Mouse (Mus musculus): ENCODE measurements around the gene Ets1. TPM values are rescaled to one million over a fixed set of nuclear protein-coding genes. Genes with fewer than 3 reads are reported as not detected.

Ets1 gene
- polyA plus RNA-seq, 1 experiment from 2014 or later: 14.5 TPM

DNA sequence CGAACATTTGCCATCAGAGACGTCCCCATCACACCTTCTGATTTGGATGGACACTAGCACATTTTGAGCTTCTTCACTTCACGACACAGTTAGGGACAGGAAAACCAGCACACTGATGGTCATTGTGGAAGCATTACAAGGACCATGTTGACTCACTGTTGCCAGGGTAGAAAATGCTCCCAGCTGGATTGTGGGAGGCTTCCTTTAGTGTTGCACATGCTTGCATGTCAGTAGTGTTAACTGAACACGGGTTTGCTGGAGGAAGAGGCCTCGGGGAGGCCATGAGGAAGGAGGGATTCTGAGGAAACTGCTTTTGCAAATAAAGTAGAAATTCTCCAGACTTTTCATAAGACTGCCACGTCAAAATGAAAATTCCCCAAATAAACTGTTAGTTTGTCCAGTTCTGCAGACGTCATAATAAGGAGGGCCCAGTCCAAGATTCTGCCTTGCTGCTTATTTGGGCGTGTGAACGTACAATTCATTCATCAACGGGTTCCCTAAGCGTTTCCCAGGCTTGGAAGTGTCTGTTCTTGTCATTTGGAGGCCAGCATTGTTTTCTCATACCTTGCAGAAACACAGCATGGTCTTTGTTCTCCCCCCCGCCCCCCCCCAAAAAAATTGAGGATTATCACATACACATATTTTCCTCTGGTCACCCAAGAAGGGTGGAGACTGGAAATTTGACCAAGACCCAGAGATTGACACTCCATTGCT lies 58.2 kb downstream of the Ets1 start:
- Histone ChIP-seq H3K36me3 (ENCODE audit: control insufficient read depth, insufficient read depth, low read length) (no peaks in the 10 kb centered on the region), H3K4me1 (ENCODE audit: control insufficient read depth, insufficient read depth, low read length) (peaks cover 3% of the 10 kb centered on the region; the same call in 1 of the 2 replicates), H3K27ac (ENCODE audit: low read depth, low read length) (no peak overlapping the region), H3K4me2 (ENCODE audit: low read length) (no peak overlapping the region), H3K9me3 (replicated peaks; ENCODE audit: control insufficient read depth, low read length) (no peaks in the 10 kb centered on the region), H3K9ac (ENCODE audit: low read length) (no peak overlapping the region), H3K4me3 (ENCODE audit: low read depth, low read length) (no peak overlapping the region), H3K27me3 (replicated peaks; ENCODE audit: control insufficient read depth, insufficient read depth, low read length) (peaks cover 65% of the 10 kb centered on the region)
- ATAC-seq: no peak
- no peak for DNase-seq (ENCODE audit: low spot score)
- WGBS: 67% methylated on average over 12 of the region's 12 CpGs

DNA sequence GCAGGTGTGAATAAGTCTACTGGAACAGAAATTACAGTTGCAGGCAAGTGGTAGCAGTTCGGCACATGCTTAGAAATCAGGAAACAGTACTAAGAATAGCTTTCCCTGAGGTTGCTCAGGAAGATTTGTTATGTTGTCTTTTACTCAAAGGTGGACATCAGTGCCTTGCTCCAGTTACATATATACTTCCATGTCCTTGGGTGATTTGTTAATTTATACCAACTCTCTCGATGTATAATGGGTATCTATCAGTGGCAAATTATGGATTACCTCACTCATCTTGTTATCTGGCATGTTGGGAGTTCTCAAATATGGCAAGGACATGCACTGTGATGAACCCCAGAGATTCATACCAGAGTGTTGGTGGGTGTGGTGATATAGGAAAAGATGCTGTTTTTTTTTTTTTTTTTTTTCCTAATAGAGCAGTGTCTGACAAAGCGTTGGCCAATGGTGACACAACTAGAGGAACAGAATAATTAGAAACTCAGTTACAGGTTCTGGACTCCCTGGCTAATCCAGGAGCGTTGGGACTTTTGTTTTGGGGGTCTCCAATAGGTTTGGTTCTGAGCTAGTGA lies 59.0 kb downstream of the Ets1 start:
- peaks cover 3% of the 10 kb centered on the region; the same call in 1 of the 2 replicates for H3K4me1 ChIP-seq (ENCODE audit: control insufficient read depth, insufficient read depth, low read length)
- DNase-seq (ENCODE audit: low spot score): no peak
- peaks cover 58% of the 10 kb centered on the region for H3K27me3 ChIP-seq (replicated peaks; ENCODE audit: control insufficient read depth, insufficient read depth, low read length)
- WGBS: 54% methylated on average over 4 of the region's 4 CpGs
- H3K27ac ChIP-seq (ENCODE audit: low read depth, low read length): no peak overlapping the region
- peak overlapping the region; percentile 50 for H3K4me3 ChIP-seq (ENCODE audit: low read depth, low read length)
- H3K4me2 ChIP-seq (ENCODE audit: low read length): peak overlapping the region; percentile 72
- ATAC-seq: no peak
- H3K36me3 ChIP-seq (ENCODE audit: control insufficient read depth, insufficient read depth, low read length): no peaks in the 10 kb centered on the region
- peak overlapping the region; percentile 58; the same call in 1 of the 2 replicates for H3K9ac ChIP-seq (ENCODE audit: low read length)
- no peaks in the 10 kb centered on the region for H3K9me3 ChIP-seq (replicated peaks; ENCODE audit: control insufficient read depth, low read length)

DNA sequence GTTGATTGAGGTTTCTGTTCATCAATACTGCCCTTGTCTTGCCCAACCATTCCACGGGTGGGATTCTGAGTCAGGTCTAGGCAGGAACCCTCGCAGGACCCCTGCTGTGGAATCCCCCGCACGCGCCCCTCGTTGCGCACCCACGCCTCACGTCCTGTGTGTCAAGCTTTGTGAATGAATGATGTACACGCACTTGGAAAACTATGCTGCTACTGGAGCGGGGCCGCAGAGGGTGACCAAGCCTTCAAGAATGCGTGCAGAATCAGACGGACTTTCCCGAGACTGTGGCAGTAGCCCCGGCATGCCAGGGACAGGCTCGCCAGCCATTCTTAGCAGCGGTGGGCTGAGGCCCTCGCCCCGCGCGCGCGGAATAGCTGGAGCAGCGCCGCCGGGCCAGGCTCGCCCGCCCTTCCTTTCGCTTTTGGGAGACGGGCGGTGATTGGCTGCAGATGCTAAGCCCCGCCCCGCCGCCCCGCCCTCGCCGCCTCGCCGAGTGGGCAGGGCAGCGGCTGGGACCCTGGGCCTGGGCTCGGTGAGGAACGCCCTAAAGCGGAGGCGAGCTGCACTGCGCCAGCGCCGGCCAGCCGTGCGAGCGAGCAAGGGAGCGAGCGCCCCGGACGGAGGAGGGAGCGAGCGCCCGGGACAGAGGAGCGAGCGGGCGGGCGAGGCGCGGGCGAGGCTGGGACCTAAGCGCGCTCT lies 59.6 kb downstream of the Ets1 start:
- Histone ChIP-seq H3K9ac (ENCODE audit: low read length) (peak overlapping the region; percentile 58), H3K27me3 (replicated peaks; ENCODE audit: control insufficient read depth, insufficient read depth, low read length) (peaks cover 54% of the 10 kb centered on the region), H3K4me1 (ENCODE audit: control insufficient read depth, insufficient read depth, low read length) (peaks cover 3% of the 10 kb centered on the region; the same call in 1 of the 2 replicates), H3K4me2 (ENCODE audit: low read length) (peak overlapping the region; percentile 72), H3K4me3 (ENCODE audit: low read depth, low read length) (peak overlapping the region; percentile 50), H3K36me3 (ENCODE audit: control insufficient read depth, insufficient read depth, low read length) (no peaks in the 10 kb centered on the region), H3K9me3 (replicated peaks; ENCODE audit: control insufficient read depth, low read length) (no peaks in the 10 kb centered on the region), H3K27ac (ENCODE audit: low read depth, low read length) (peak overlapping the region; percentile 23; the same call in 1 of the 2 replicates)
- DNase-seq (ENCODE audit: low spot score): peak; percentile 89
- ATAC-seq: peak; percentile 96
- whole genome bisulfite sequencing: under 1% methylated on average over 67 of the region's 67 CpGs

DNA sequence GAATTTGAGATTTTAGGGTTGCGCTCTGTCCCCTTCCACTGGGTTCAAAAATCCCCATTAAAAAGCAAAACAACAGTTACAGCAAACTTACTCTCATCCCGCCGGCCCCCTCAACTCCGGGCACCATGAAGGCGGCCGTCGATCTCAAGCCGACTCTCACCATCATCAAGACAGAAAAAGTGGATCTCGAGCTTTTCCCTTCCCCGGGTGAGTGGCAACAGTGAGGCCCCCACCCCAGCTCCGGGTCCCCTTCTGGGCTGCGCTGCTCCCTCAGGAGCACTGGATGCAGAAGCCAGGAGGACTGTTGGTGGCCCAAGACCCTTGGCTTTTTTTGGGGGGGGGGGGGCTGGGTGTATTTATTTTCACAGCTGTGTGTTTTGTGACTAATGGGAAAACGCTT lies 60.2 kb downstream of the Ets1 start:
- peak; percentile 46 for ATAC-seq

DNA sequence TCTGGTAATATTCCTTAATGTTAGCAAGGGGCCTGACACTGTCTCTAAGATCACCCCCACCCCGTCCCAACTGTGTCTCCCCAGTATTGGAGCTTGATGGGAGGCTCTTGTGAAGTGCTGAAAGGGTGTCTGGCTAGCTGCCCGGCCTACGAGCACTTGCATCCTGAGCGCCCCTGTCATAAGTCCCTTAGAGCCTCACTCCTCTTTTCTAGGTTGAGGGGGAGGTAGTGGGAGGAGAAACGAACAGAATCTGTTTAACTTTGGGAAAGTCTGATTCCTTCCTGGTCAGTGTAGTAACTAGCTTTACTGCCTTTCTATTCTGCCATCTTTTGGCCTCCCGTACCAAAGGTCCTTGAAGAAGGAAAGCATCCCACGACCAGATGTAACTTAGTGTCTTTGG lies 60.7 kb downstream of the Ets1 start:
- H3K27me3 ChIP-seq (replicated peaks; ENCODE audit: control insufficient read depth, insufficient read depth, low read length): peaks cover 47% of the 10 kb centered on the region

More for the DNA sequence above, 60.2 kb downstream of the Ets1 start:
- 2% methylated on average over 13 of the region's 13 CpGs for WGBS
- Histone ChIP-seq H3K4me3 (ENCODE audit: low read depth, low read length) (peak overlapping the region; percentile 50), H3K4me1 (ENCODE audit: control insufficient read depth, insufficient read depth, low read length) (peaks cover 3% of the 10 kb centered on the region; the same call in 1 of the 2 replicates), H3K9me3 (replicated peaks; ENCODE audit: control insufficient read depth, low read length) (no peaks in the 10 kb centered on the region), H3K27ac (ENCODE audit: low read depth, low read length) (peak overlapping the region; percentile 23; the same call in 1 of the 2 replicates), H3K27me3 (replicated peaks; ENCODE audit: control insufficient read depth, insufficient read depth, low read length) (peaks cover 52% of the 10 kb centered on the region), H3K9ac (ENCODE audit: low read length) (peak overlapping the region; percentile 58), H3K36me3 (ENCODE audit: control insufficient read depth, insufficient read depth, low read length) (no peaks in the 10 kb centered on the region), H3K4me2 (ENCODE audit: low read length) (peak overlapping the region; percentile 72)
- DNase-seq (ENCODE audit: low spot score): no peak

DNA sequence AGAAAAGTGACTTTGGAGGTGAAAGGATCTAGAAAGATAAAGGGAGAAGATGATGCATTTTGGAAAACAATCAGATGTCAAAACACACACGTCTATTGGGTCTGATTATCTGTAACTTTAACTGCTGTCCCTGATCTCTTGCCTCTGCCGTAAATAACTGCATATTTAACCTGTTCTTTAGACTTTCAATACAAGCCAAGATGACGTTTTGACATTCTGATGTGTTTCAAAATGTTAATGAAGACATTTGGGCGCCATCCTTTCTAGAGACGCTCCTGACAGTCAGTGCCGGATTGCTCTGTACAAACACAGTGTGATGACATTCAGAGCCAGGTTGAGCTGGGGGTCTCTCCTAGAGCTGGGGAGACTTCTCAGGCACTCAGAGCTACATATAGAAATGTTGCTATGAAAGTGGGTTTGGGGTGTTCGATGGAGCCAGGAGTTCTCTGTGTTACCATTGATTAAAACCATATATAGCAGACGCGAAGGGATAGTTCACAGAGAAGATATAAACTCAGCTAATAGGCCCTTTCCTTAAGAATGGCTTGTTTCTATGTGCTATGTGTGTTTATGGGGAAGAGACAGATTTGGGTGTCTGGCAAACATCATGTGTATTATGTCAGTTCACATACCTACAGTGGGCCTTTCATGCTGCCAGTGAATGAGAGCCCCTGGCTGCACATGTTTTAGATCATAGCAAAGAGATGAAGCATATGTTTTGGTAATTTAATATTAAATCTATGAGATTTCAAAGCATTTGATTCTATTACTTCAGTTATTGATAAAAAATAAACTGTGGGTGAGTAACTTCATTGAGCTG lies 61.5 kb downstream of the Ets1 start:
- WGBS: 73% methylated on average over 9 of the region's 9 CpGs
- no peaks in the 10 kb centered on the region for H3K36me3 ChIP-seq (ENCODE audit: control insufficient read depth, insufficient read depth, low read length)
- H3K27me3 ChIP-seq (replicated peaks; ENCODE audit: control insufficient read depth, insufficient read depth, low read length): peaks cover 41% of the 10 kb centered on the region
- DNase-seq (ENCODE audit: low spot score): no peak
- no peak overlapping the region for H3K27ac ChIP-seq (ENCODE audit: low read depth, low read length)
- no peak for ATAC-seq
- H3K9ac ChIP-seq (ENCODE audit: low read length): no peak overlapping the region
- no peaks in the 10 kb centered on the region for H3K9me3 ChIP-seq (replicated peaks; ENCODE audit: control insufficient read depth, low read length)
- peak overlapping the region; percentile 72; the same call in 1 of the 2 replicates for H3K4me2 ChIP-seq (ENCODE audit: low read length)
- H3K4me1 ChIP-seq (ENCODE audit: control insufficient read depth, insufficient read depth, low read length): peaks cover 3% of the 10 kb centered on the region; the same call in 1 of the 2 replicates
- no peak overlapping the region; the same call in 1 of the 2 replicates for H3K4me3 ChIP-seq (ENCODE audit: low read depth, low read length)

More for the DNA sequence above, 60.7 kb downstream of the Ets1 start:
- ATAC-seq (0 out of 2 replicates have a peak, but pooled peaks have one; percentile 19), DNase-seq (ENCODE audit: low spot score) (peak; percentile 53)
- no peaks in the 10 kb centered on the region for H3K36me3 ChIP-seq (ENCODE audit: control insufficient read depth, insufficient read depth, low read length)
- no peak overlapping the region for H3K27ac ChIP-seq (ENCODE audit: low read depth, low read length)
- H3K9ac ChIP-seq (ENCODE audit: low read length): 0 out of 2 replicates have a peak overlapping the region, but pooled peaks have one; percentile 58
- H3K4me2 ChIP-seq (ENCODE audit: low read length): peak overlapping the region; percentile 72
- peaks cover 3% of the 10 kb centered on the region; the same call in 1 of the 2 replicates for H3K4me1 ChIP-seq (ENCODE audit: control insufficient read depth, insufficient read depth, low read length)
- H3K4me3 ChIP-seq (ENCODE audit: low read depth, low read length): peak overlapping the region; percentile 50
- 7% methylated on average over 7 of the region's 7 CpGs for WGBS
- no peaks in the 10 kb centered on the region for H3K9me3 ChIP-seq (replicated peaks; ENCODE audit: control insufficient read depth, low read length)

DNA sequence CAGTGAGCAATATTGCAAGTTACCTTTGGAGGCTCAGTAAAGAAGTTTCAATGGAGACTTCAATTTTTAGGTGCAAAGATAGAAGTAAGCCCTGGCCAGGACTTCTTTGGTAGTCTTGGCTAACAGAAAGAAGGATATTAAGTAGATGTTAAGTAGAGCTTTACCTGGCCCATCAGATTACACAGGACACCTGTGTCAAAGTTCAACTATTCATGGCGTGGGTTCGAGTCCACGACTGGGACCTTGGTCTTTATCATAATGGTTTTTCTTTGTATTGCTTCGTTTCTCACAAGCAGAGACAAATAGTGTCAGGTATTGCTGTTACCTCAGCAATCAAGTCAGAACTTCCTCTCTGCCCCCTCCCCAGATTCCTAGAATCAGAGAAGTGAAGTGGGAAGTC lies 62.7 kb downstream of the Ets1 start:
- Histone ChIP-seq H3K27me3 (replicated peaks; ENCODE audit: control insufficient read depth, insufficient read depth, low read length) (peaks cover 28% of the 10 kb centered on the region), H3K4me2 (ENCODE audit: low read length) (no peak overlapping the region), H3K36me3 (ENCODE audit: control insufficient read depth, insufficient read depth, low read length) (no peaks in the 10 kb centered on the region), H3K9me3 (replicated peaks; ENCODE audit: control insufficient read depth, low read length) (no peaks in the 10 kb centered on the region), H3K9ac (ENCODE audit: low read length) (no peak overlapping the region), H3K4me3 (ENCODE audit: low read depth, low read length) (no peak overlapping the region), H3K27ac (ENCODE audit: low read depth, low read length) (no peak overlapping the region), H3K4me1 (ENCODE audit: control insufficient read depth, insufficient read depth, low read length) (peaks cover 3% of the 10 kb centered on the region; the same call in 1 of the 2 replicates)
- DNase-seq (ENCODE audit: low spot score) (no peak), ATAC-seq (no peak)
- WGBS: 76% methylated on average over 4 of the region's 4 CpGs

DNA sequence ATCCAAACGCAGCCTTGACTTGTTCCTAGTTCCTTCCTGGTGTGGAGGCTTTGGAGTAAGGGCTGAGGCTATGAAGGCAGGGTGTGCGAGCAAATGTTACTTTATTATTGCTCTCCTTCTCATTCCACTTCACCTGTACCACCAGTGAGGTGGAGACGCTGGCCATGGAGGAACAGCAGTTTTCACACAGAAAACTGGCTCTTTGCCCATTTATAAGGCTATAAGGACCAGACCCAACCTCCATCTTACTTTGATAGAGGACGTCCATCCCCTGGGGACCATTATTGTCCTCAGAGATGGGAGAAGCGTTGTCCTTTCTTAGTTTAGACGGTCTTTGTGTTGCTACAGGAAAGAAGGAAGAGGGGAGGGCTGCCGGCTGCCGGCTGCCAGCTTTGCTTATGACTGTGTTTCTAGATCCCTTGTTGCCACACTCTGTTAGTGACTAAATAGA lies 63.4 kb downstream of the Ets1 start:
- Histone ChIP-seq H3K4me1 (ENCODE audit: control insufficient read depth, insufficient read depth, low read length) (peaks cover 3% of the 10 kb centered on the region; the same call in 1 of the 2 replicates), H3K27ac (ENCODE audit: low read depth, low read length) (no peak overlapping the region), H3K27me3 (replicated peaks; ENCODE audit: control insufficient read depth, insufficient read depth, low read length) (peaks cover 22% of the 10 kb centered on the region), H3K36me3 (ENCODE audit: control insufficient read depth, insufficient read depth, low read length) (no peaks in the 10 kb centered on the region), H3K4me3 (ENCODE audit: low read depth, low read length) (no peak overlapping the region), H3K9me3 (replicated peaks; ENCODE audit: control insufficient read depth, low read length) (no peaks in the 10 kb centered on the region), H3K9ac (ENCODE audit: low read length) (no peak overlapping the region), H3K4me2 (ENCODE audit: low read length) (no peak overlapping the region)
- DNase-seq (ENCODE audit: low spot score) (no peak), ATAC-seq (no peak)
- WGBS: 80% methylated on average over 8 of the region's 8 CpGs
